Mouse (Mus musculus): ENCODE data around the gene Gm2381.
"Not testable (repeated sequence)": the region's sequence is repeated elsewhere in the genome, so short reads cannot be mapped to it uniquely, and the experiment has no call there.

Gene Gm2381

GRCm38 (mm10) chr7:42866801-42867458 lies at the start of gene Gm2381:
Gene Gm2381, minus strand, starts transcription at chr7:42867234.
- DNase-seq (ENCODE audit: low read depth, low spot score) = not testable (repeated sequence)

GRCm38 (mm10) chr7:42898067-42898466 lies 31.0 kb upstream of the Gm2381 start:
- not testable (repeated sequence) for DNase-seq (ENCODE audit: low read depth, low spot score)

- DNase-seq (ENCODE audit: low read depth, low spot score) = no peak
Observed at GRCm38 (mm10) chr7:42878090-42878489, 11.1 kb upstream of the Gm2381 start.

GRCm38 (mm10) chr7:42838366-42838765 lies 28.7 kb downstream of the Gm2381 start:
- DNase-seq (ENCODE audit: low read depth, low spot score) = not testable (repeated sequence)

- DNase-seq (ENCODE audit: low read depth, low spot score) = no peak
Observed at GRCm38 (mm10) chr7:42832221-42832620, 34.8 kb downstream of the Gm2381 start.

GRCm38 (mm10) chr7:42793425-42793824 lies 73.6 kb downstream of the Gm2381 start, which contains the start of gene Vmn2r62:
Gene Vmn2r62, minus strand, starts transcription at chr7:42793525.
- not testable (repeated sequence) for DNase-seq (ENCODE audit: low read depth, low spot score)

Measured in skeletal muscle tissue, adult 2 months (tissue).